Mouse (Mus musculus) cerebellum, adult 11-12 months (tissue): ENCODE data around the gene Calr.
A peak's percentile ranks its signal among the peaks of the same experiment; 100 is the strongest.

Experiments used
- DNase-seq: peaks from one replicate; pipeline ENCODE4 v3.0.0; 2022

Calr gene

DNA sequence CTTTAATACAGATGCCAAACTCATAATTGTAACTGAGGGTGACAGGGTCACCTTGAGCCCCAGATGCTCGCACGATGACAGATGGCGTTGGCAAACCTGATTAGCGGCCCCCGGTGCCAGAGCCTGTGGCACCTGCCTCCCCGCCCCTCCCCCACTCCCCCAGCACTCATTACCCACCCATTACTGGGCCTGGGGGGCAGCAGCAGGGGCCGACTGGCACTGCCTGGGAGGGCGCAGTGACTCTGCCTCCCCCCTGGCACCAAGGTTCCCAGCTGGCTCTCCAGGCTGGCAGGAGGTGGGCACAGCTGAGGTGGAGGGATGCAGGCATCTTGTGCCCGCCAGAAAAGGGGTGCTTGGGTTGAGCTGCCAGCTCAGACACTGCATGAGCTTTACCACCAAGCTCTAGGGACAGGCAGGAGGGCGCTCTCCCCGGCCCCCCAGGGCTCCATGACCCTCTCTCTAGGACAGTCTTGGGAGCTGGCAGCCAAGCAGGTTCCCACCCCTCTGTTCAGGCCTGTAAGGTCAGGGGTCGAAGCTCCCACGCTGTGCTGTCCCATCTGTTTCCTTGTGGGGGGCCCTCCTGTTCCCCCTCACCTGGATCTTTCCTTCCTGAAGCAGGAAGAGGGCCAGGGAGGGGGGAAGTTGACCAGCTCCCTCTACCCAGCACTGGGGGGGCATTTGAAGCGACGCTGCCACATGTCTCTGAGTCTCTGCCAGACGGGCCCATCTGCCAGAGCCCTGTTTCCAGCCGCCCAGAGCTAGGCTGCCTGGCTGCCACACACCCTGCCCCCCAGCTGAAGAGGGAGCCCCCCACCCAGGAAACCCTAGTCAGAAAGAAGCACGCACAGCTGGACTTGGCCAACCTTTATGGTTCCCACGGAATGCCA lies 31.9 kb downstream of the Calr start:
- peak; percentile 81 for DNase-seq

DNA sequence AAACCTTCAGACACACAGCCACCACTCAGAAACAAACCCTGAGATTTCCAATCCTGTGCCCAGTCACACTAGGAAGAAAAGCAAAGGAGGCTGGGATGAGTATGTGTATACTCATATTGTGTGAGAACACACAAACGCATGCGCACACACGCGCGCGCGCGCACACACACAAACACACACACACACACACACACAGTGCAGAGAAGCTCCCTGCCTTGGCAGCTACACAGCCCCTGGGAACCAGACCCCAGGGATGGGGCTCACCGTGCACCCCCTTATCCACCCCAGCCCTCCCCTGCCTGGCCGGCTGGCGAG lies 32.5 kb downstream of the Calr start:
- peak; percentile 70 for DNase-seq

DNA sequence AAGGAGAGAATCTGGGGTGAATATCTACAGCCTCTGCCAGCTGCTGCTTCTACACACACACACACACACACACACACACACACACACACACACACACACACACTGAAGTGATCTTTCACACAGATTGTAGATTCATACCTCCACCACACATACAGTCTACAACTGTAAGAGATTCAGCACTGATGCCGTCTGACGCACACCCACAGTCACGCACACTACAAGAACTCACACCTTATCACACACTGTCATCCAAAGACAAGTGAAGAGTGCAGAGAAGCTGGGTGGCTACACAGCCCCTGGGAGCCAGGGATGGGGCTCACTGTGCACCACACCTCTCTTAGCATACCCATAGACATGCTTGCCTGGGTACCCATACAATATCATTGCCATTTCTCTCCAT lies 32.9 kb downstream of the Calr start:
- DNase-seq, result no peak

DNA sequence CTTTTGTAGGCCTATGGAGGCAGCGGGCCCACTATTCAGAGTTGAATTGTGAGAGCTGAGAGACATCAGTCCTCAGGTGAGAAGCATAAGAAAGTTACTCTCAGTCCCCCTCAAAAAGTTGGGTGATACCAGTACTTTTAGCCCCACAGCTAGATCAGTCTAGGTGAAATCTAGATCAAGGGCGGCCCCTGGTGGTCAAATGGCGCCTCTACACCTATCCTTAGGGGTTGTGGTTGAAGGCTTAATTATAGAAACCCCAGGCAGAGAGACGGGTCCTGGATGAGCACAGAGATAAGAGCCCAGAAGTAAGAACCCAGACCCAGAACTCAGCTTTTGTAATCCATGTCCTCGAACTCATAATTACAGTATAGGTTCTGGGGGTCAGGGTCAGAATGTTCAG lies 33.7 kb downstream of the Calr start:
- peak; percentile 77 for DNase-seq

DNA sequence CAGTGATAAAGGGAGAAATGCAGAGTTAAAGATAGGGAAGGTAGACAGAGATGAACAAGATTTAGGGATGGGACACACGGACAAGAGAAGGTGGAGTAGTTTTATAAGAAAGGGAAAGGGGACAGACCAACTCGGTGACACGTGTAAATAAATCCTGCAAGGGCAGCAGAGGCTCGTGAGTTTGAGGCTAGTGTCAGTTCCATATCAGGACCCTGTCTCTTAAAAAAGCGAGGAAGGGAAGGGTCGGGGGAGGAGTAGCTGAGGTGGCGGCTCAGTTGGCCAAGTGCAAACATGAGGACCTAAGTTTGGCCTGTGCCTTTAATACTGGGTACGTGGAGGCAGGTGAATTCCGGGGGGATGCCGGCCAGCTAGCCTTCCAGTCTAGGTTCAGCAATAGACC lies 35.4 kb downstream of the Calr start:
- peak; percentile 50 for DNase-seq

DNA sequence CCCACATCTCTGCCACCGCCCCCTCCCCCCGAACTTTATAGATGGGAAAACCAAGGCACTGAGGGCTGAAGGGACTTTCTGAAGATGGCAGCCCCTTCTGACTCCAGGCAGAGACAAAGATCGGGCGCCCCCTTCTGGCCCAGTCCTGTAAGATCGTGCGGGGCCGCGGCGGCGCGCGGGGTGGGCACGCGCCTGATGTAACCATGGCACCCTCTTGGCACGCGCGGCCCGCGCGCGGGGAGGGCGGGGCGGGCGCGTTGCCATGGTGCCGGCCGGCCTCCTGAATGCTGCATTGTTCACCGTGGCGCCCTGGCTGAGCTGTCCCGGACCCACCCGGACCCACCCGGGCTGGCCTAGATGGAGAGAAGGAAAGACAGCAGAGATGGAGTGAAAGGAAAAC lies 35.8 kb downstream of the Calr start:
- peak; percentile 94 for DNase-seq

DNA sequence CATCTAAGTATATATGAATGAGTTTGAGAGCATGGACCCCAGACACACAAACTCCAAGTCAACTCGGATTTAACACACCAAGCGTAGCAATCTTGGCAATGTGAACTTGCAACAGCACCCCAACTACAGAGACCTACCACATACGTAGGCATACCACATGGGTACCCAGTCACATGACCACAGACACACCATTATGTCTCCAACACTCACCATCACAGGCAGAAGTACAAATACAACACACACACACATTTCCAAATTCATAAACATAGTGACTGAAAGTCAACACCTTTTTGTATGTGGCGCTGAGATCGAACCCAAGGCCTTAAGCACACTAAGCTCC lies 36.8 kb downstream of the Calr start:
- DNase-seq, result no peak

DNA sequence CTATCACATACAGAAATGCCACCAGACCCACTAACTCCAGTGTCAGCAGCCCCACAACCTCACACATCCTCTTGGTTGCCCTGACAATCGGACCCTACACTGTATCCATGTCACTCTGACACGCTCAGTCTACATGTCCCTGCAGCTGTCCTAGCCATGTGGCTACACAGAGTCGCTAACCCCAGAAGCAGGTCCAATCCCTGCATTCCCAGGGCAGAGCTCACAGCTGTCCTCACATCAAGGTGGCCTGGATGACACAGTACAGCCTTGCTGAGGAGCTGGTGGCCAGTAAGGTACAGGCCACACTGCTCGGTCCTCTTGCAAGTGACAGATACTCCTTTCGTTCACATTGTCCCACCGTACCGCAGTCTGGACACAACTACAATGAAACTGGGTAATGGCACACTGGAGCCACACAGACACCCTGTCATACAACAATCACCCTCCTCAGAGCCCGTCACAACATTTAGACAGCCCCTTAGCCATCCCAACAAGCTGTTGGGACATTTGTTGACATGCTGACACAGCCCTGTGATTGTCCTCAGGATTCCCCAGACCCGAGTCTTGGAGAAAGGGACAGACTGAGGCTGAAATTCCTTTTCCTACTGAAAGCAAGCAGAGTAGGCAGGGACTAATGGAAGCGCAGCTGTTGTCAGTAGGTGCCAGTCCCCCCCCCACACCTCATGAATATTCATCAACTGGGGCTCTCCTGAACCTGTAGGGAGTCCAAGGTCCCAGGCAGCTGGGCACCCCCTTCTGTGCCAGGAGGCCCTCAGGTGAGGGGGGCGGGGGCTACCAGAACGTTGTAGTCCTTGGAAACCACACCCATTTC lies 37.4 kb downstream of the Calr start:
- no peak for DNase-seq

DNA sequence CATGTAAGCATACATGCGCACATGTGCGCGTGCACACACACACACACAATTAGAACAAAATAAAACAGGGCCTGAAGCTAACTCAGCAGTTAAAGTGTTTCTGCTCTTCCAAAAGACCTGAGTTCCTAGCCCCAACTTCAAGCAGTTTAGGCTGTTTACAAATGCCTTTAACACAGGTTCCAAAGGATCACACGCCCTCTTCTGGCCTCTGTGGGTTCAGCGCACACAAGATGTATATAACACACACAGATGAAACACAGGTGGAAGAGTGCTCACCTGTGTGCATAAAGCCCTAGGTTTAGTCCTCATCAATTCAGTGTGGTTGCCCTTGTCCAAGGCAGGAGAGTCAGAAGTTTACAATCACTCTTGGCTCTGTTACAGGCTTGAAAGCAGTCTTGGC lies 40.7 kb downstream of the Calr start:
- no peak for DNase-seq

DNA sequence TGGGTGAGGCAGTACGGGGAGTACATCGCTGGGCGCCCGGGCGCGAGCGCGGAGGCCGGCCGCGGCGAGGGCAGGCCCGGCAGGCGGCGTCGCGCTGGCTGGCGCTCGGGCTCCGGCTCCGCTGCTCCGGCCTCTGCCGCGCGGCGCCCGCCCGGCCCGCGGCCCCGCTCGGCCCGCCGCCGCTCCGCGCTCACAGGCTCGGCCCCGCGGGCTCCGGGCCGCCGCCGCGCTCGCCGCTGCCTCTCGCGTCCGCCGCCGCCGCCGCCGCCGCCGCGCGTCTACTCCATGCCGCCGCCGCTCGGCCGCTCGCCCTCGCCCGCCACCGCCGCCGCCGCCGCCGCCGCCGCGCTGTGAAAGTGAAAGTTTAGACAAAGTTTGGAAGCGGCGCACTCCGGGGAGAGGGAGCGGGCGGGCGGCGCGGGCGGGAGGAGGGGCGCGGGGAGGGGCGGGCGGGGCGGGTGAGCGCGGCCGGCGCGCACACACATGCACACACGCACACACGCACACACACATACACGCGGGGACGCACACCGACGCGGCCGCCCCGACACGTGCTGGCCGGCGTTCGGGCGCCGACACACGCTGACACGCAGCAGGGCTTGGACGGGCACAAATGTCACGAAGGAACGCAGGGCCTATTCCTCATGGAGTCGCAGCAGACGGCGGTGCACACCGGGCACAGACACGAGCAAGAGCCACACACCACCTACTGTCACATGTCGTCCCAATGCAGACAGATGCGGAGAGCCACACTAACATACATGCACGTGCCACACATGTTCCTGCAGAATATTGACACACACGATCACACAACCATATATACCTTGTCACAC lies 46.5 kb downstream of the Calr start, which contains the start of gene Nfix:
Gene Nfix (minus strand): TSS at position 346 of the 833 bp plus-strand sequence.
- DNase-seq, result peak; percentile 80

DNA sequence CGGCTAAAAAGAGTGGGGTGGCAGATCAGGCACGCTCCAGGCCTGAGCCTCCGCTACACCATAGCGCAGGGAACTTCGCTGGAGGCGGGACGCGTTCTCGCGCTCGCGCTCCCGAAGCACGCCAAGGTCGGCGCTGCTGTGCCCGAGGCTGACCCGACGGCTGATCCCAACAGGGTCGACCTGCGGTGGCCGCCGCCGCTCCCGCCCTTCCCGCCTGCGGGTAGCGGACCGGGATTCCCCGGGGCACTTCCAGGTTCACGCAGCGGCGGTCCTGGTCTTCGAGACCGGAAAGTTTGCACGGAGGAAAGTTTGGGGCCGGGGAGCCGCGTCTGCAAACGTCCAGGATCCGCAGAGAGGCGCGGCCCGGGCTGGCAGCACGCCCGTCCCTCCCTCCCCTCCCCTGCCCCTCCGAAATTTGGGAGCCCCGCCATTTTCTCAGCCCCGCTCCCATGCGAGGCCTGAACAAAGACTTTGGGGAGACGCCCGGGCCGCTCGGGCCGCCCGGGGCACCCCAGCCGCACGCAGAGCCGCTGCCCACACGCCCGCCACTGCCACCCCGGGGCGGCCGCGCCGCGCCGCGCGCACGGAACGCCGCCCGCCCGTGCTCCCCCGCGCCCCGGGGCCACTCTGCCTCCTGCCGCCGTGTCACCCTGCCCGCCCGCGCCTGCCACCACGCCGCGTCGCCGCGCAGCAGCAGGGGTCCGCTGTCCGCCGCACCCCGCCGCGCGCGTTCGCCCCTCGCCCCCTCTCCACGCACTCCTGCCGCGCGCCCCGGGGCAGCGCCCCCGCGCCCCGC lies 47.4 kb downstream of the Calr start:
- peak; percentile 69 for DNase-seq

DNA sequence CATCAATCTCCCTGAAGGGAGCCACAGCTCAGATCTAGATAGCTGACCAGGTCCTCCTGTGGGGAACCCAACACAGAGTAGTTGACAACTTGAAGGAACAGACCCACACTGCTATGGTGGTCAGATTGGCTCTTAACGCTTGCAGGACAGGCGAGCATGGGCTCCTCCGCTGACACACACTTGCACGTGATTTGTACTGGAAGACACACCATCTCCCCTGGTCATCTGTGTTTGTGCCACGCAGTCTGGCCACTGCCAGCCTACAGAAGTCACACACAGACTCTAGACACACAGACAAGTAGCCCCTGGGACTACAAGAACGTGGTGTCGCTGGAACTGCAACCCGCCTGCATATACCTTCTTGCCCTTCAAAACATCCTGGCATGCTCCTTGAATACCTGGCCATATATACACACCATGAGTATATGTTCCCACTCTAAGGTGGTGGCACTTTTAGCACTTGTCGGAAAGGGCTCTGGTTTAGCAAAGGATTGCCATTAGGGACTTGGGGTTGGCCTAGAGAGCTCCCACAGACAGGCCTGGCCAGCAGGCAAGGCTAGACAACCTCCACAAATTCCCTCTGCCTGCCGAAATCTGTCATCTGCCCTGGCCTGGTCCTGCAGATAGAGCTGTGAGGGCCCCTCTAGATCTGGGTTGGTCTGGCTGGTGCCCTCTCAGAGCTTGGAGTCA lies 48.1 kb downstream of the Calr start:
- DNase-seq, result peak; percentile 57

DNA sequence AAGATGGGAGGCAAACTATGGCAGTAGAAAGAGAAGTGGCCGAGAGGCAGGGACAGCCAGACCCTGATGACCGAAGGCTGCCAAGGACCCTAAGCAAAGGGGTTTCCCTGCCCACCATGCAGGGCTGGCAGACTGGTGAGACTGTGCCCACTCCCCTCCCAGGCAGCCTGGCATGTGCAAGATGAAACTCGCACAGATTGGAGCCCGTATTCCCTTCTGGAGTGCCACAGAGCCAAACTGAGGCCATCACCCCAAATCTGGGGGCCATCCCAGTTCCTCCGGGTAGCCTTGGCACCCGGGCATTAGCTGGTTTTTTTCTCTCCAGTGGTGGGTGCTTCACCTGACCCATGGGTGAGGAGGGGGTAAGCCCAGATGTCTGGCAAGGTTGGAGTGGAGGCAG lies 48.8 kb downstream of the Calr start:
- DNase-seq, result peak; percentile 57

DNA sequence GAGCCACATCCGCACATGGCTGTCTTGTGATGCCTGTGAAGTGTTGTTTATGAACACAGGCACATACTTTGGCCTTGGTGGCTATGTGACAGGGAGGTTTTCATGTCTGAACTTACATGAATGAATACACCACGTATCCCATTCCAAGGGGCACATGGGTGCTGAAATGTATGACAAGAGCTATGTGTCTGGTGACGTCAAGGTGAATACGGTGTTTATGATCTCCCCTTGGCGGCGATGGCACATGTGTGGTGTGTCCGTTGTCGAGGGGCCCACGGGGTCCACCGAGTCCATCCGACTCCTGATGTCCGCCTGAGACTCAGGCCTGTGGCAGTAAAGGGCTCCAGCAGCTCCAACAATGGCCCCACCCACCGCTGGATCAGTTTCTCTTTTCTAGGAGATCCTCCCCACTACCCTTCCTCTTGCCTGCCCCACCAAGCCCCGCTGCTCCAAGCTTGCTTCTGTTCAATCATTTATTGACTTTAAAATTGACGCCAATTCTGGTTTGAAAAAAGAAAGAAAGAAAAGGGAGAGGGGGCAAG lies 49.4 kb downstream of the Calr start:
- DNase-seq, result peak; percentile 46

DNA sequence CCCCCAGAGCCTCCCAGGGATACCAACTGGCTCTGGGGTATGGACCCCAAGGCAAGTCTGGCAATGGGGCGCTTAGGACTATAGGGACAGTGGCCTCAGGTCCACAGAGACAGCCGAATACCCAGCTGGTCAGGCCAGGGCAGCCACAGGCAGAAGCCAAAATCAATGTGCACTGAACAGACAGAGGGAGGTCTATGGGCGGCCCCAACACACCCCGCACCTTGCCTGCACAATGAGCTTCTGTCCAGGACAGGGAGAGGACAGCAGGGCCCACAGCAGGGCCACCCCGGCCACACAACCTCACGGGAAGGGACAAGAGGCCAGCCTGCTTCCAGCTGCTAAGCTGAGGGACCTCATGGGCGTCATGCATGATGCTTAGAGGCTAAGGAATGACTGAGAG lies 52.2 kb downstream of the Calr start:
- DNase-seq, result peak; percentile 80

DNA sequence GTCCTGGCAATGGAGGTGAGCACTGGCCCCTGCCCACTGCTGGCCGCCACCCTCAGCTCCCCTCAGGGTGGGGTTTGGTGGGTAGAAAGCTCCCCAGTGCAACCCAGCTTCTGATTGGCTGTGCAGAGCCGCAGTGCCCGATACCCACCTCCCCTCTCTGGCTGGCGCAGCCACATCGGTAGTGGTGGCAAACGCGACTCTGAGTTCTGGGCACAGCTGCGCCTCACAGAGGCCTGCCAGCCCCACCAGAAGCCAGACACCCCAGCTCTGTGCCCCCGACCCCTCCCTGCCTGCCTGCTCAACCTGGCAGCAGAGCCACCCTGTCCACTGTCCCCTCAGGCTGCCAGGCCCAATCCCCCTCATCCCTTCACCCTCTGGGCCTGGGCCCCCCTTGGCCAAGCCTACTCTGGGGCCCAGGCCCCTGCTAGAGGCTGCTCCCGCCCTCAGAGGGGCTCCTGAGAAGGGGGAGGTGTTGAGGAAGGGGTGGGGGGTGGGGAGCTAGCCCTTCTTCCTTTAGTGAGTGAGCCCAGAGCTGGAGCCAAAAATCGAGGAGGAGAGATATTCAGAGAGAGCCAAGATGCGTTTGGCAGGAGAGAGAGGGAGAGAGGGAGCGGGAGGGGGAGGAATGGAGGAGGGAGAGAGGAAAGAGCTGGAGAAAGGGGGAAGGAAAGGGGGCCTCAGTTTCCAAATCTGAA lies 52.8 kb downstream of the Calr start:
- DNase-seq, result peak; percentile 84

DNA sequence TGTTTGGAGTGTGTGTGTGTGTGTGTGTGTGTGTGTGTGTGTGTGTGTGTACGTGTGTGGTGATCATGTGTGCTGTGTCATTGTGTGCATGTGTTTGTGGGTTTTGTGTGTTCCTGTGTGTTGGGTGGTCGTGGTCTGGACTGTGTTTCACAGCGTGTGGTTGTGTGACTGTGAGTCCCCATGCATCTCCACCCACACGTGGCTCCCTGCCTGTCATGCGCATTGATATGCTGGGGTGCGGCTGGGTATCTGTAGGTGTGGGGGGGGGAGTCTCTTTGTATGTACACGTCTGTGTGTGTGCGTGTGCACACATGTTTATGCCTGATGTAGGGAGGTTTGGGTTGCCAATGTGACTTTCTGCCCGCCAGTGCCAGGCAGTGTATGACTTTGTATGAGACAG lies 53.6 kb downstream of the Calr start:
- DNase-seq, result peak; percentile 68

DNA sequence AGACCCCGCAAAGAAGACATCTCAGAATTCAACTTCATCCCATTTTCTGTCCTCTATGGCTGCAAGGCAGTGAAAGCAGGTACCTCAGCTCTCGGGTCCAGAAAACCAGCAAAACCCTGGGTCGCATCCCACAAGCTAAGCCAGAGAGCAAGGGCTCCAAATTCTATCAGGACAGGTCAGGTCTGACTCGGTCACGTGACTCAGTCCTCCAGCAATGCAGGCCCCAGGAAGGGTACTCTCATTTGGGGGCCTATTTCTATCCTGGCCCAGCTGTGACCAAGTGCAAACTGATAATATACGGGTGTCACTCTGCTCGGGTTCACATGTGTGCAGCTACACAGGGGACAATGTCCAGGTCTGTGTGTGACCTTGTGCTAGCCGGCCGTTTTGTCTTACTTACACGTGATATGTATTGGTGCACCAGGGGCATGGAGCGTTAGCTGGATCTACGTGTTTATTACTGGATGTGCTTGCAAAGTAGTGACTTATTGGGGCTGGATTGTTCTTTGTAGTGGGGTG lies 54.2 kb downstream of the Calr start:
- peak; percentile 32 for DNase-seq
